Mouse (Mus musculus): ENCODE data around the gene Dlat.

- no peak for TF ChIP-seq CTCF (conservative IDR thresholded peaks at IDR 0.05; ENCODE audit: low read length)
- TF ChIP-seq NANOG (IDR thresholded peaks at IDR 0.05; ENCODE audit: borderline replicate concordance, low read length), result no peak
Measured at GRCm38 (mm10) chr9:50700921-50701691, 41.5 kb upstream of the Dlat start.
